Mouse (Mus musculus) embryonic fibroblast, embryonic 13.5 days (primary cell): ENCODE measurements around the gene Kirrel2.

Experiments used
- CTCF ChIP-seq: IDR thresholded peaks from 2 replicates; pipeline ENCODE4 v1.5.1; 2011; ENCODE audit warnings: mild to moderate bottlenecking, control low read depth, low read length, moderate library complexity, borderline replicate concordance; ENCODE audit not compliant: insufficient read depth
- POLR2A ChIP-seq: IDR thresholded peaks from 2 replicates; pipeline ENCODE4 v1.6.1; 2011; ENCODE audit warnings: low read depth, mild to moderate bottlenecking, control low read depth, low read length, moderate library complexity

- no peak for TF ChIP-seq POLR2A
- no peak for TF ChIP-seq CTCF
Measured at GRCm38 (mm10) chr7:30417856-30418255, 39.6 kb downstream of the Kirrel2 start.
